In the genomic region with DNA sequence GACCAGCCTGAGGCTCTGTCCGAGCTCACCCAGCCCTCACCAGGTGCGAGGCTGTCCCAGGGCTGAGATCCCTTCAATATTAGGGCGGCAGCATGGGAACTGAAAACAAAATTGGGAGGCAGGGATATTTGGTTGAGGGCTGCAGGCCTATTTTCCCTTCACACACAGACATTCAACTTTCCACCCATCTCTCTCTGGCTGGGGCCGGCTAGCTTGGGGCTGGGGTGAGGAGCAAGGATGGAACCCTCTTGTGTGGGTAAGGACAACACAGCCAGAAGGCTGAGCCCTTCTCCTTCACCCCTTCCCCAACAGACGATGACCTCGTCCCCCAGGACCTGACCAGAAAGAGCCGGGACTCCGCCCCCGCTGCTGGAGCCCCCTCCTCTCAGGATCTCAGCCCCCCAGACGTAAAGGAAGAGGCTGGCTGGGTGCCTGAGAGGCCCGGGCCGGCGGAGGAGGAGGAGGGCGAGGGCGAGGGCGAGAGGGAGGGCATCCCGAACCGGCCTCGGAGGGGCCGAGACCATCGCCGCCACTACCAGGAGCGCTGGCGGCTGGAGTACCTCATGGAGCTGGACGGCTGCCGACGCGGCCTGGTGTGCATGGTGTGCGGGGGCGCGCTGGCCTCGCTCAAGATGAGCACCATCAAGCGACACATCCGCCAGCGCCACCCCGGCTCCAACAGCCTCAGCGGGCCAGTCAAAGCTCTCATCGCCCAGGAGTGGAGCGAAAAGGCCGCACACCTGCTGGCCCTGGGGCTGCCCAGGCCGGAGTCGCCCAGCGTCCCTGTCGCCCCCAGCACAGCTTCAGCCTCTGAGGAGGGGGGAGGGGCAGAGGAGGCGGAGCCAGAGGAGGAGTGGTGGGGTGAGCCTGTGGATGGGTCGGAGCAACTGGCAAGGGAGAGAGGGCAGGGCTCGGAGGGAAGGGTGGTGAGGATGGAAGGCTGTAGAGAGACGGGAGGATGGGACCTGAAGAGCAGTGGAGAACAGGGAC, we compare ENCODE assay signal across 8 mouse cellular contexts. TPM values are rescaled to one million over a fixed set of nuclear protein-coding genes. Genes with fewer than 3 reads are reported as not detected.
DNase-seq lines count a peak whose midpoint lies in the region; ATAC-seq lines count a peak whose summit lies in the region.

No protein-coding gene starts in this region.

- H3K27me3 ChIP-seq in hindbrain, embryonic 14.5 days (ENCODE audit: control insufficient read depth, insufficient read depth, low read length) = no peaks in the 10 kb centered on the region
- no peaks in the 10 kb centered on the region for H3K27me3 ChIP-seq in midbrain, embryonic 11.5 days (ENCODE audit: control insufficient read depth, insufficient read depth, low read length)

- peak; percentile 57 to 60 for DNase-seq in adrenal gland, adult 18-20 months (ENCODE audit: low spot score in 2 of 2)
- DNase-seq in cerebellum, adult 9-10 months = peak; percentile 70
- DNase-seq in frontal cortex, adult 2 months (ENCODE audit: extremely low spot score in 1 of 2, low spot score in 1 of 2) = peak; percentile 37 to 76
- DNase-seq in hindbrain, embryonic 14.5 days (ENCODE audit: low spot score) = peak; percentile 65
- peak; percentile 68 to 76 for DNase-seq in left cerebral cortex, postnatal 14 days (ENCODE audit: low spot score in 2 of 2)
- DNase-seq in midbrain, embryonic 11.5 days (ENCODE audit: low spot score, missing footprints) = peak; percentile 98
- DNase-seq in right cerebral cortex, postnatal 4 days = peak; percentile 78
- DNase-seq in thymus, postnatal 0 days (ENCODE audit: low spot score) = no peak

- intact Hi-C loops in left cerebral cortex, postnatal 14 days (cut with DNase I) = no loop called here

- H3K4me2 ChIP-seq in hindbrain, embryonic 14.5 days (replicated peaks) = peak overlapping the region; percentile 90
- H3K4me2 ChIP-seq in midbrain, embryonic 11.5 days = peak overlapping the region; percentile 75

- ATAC-seq in hindbrain, embryonic 14.5 days (ENCODE audit: low FRiP score) = peak; percentile 29
- peak; percentile 63 for ATAC-seq in midbrain, embryonic 11.5 days (ENCODE audit: low FRiP score)

- 6% methylated on average over 44 of the region's 48 CpGs for WGBS in hindbrain, embryonic 14.5 days
- WGBS in midbrain, embryonic 11.5 days = 6% methylated on average over 43 of the region's 48 CpGs

- H3K9me3 ChIP-seq in hindbrain, embryonic 14.5 days (ENCODE audit: control insufficient read depth, low read length) = no peaks in the 10 kb centered on the region
- H3K9me3 ChIP-seq in midbrain, embryonic 11.5 days (ENCODE audit: control insufficient read depth, low read length) = no peaks in the 10 kb centered on the region

- peaks cover 55% of the 10 kb centered on the region for H3K4me1 ChIP-seq in hindbrain, embryonic 14.5 days (replicated peaks; ENCODE audit: control insufficient read depth, insufficient read depth, low read length)
- peaks cover 53% of the 10 kb centered on the region for H3K4me1 ChIP-seq in midbrain, embryonic 11.5 days (ENCODE audit: control insufficient read depth, insufficient read depth, low read length)

- H3K9ac ChIP-seq in hindbrain, embryonic 14.5 days = peak overlapping the region; percentile 100
- peak overlapping the region; percentile 62 for H3K9ac ChIP-seq in midbrain, embryonic 11.5 days (ENCODE audit: low read length)

- H3K27ac ChIP-seq in hindbrain, embryonic 14.5 days = peak overlapping the region; percentile 92
- peak overlapping the region; percentile 61 for H3K27ac ChIP-seq in midbrain, embryonic 11.5 days (ENCODE audit: low read depth, low read length)

- H3K36me3 ChIP-seq in hindbrain, embryonic 14.5 days (replicated peaks; ENCODE audit: control insufficient read depth, insufficient read depth) = peaks cover 57% of the 10 kb centered on the region
- H3K36me3 ChIP-seq in midbrain, embryonic 11.5 days (ENCODE audit: control insufficient read depth, insufficient read depth, low read length) = peaks cover 20% of the 10 kb centered on the region

- H3K4me3 ChIP-seq in hindbrain, embryonic 14.5 days (replicated peaks; ENCODE audit: low read length) = peak overlapping the region; percentile 36
- H3K4me3 ChIP-seq in midbrain, embryonic 11.5 days (ENCODE audit: low read depth, low read length) = peak overlapping the region; percentile 14

RNA-seq across cellular contexts. Expression of a gene that starts 4.5 kb away (rescaled TPM):
- total RNA-seq in adrenal gland, adult 18-20 months (2021) = 10 to 100 TPM; 17.1 to 20.0 TPM
- 31.1 and 32.0 TPM in 2 replicates for polyA plus RNA-seq in frontal cortex, adult 2 months (2012; rRNA removed)
- 15.4 and 16.3 TPM in 2 replicates for polyA plus RNA-seq in hindbrain, embryonic 14.5 days (2014; fragmentation: Nextera tagmentation; extraction: Ambion mirVana)
- 10 to 100 TPM; 42.5 to 44.5 TPM for total RNA-seq in left cerebral cortex, postnatal 14 days (2021)
- 12.3 and 13.2 TPM in 2 replicates for polyA plus RNA-seq in midbrain, embryonic 11.5 days (2014; fragmentation: Nextera tagmentation; extraction: Ambion mirVana)
- 5.8 and 7.1 TPM in 2 replicates for polyA plus RNA-seq in thymus, postnatal 0 days (2015; fragmentation: Nextera tagmentation; extraction: Ambion mirVana)

RNA-seq across cellular contexts. Expression of a gene that starts 39.1 kb away (rescaled TPM):
- total RNA-seq in adrenal gland, adult 18-20 months (2021) = 10 to 100 TPM; 19.9 to 22.7 TPM
- 20.1 and 21.8 TPM in 2 replicates for polyA plus RNA-seq in frontal cortex, adult 2 months (2012; rRNA removed)
- polyA plus RNA-seq in hindbrain, embryonic 14.5 days (2014; fragmentation: Nextera tagmentation; extraction: Ambion mirVana) = 21.8 and 25.8 TPM in 2 replicates
- total RNA-seq in left cerebral cortex, postnatal 14 days (2021) = 10 to 100 TPM; 30.5 to 36.2 TPM
- 23.2 and 25.3 TPM in 2 replicates for polyA plus RNA-seq in midbrain, embryonic 11.5 days (2014; fragmentation: Nextera tagmentation; extraction: Ambion mirVana)
- 28.6 and 35.2 TPM in 2 replicates for polyA plus RNA-seq in thymus, postnatal 0 days (2015; fragmentation: Nextera tagmentation; extraction: Ambion mirVana)
